Mouse (Mus musculus): Measurements from ENCODE around the gene Dnajc1.

Gene Dnajc1

DNA sequence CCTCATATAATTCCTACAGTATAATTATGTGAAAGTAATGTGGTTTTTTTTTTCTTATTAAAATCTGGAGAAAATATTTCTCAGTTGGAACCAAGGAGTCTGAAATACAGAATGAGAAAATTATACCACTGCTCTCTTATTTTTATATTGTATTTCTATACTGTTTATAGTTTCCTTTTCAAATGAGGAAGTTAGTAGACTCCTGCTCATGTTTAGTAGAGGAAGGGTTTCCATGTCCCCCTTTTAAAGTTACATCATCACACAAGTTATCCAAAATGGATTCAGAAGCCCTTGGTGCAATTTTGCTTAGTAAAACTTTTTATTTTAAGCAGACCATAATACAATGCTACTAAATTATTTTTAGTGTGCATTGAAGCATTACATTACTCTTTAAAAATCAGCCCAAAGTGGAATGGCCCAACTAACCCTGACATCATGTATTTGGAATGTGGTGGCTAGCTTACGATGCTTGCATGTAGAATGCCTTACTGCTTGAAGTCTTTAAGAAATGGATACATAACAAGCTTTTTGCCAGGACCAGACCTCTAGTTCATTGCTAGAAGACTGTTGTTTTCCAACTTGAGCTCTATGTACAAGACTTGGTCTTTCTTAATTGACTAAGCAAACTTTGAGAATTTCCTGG, 190.7 kb downstream of the Dnajc1 start:
- in situ Hi-C loops (cut with MseI, MboI): loop anchor here in 1 of 2 experiments (10.0 kb wide), 1 partner anchor 177 kb away; no protein-coding TSS in a partner anchor

DNA sequence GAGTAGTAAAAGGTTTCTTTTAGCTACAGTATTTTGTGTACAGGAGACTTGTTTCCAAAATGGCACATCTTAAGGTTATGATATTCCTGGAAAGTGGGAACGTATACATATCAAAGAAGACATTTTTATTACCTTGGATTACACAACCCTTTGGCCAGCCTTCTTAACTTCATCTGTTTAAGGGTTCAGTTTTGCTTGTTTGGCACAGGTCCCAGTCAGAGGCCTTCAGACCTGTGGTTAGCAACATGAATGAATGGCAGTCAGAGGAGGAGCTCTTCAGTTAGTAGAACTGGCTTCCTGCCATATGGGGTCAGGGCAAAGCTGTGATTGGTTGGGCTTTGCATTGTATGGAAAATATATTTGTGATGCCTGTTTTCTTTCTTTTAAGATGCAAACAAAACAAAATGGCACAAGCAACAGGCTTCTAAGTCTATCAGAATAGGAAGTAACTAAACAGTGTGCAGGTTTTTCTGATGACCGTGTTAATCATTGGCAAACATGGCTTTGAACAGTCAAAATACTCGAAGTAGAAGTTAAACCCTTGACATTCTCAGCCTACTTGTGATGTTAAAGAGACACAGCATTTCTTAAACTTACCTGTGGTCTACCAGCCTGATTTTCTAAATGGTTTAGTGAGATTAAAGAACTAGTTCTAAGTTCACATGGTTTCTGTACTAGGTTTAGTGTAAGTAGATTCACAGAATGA, 196.8 kb downstream of the Dnajc1 start:
- in situ Hi-C loops (cut with MseI, MboI): no loop called here

- in situ Hi-C loops (cut with MseI, MboI): no loop called here
Observed at GRCm38 (mm10) chr2:18195285-18195684, 197.3 kb downstream of the Dnajc1 start.

GRCm38 (mm10) chr2:18188367-18188766, 204.3 kb downstream of the Dnajc1 start:
- in situ Hi-C loops (cut with MseI, MboI): no loop called here

- in situ Hi-C loops (cut with MseI, MboI): no loop called here
Observed at GRCm38 (mm10) chr2:18183079-18183478, 209.6 kb downstream of the Dnajc1 start.

GRCm38 (mm10) chr2:18181631-18182030, 211.0 kb downstream of the Dnajc1 start:
- in situ Hi-C loops (cut with MseI, MboI): no loop called here

- in situ Hi-C loops (cut with MseI, MboI): no loop called here
Observed at GRCm38 (mm10) chr2:18180323-18180722, 212.3 kb downstream of the Dnajc1 start.

DNA sequence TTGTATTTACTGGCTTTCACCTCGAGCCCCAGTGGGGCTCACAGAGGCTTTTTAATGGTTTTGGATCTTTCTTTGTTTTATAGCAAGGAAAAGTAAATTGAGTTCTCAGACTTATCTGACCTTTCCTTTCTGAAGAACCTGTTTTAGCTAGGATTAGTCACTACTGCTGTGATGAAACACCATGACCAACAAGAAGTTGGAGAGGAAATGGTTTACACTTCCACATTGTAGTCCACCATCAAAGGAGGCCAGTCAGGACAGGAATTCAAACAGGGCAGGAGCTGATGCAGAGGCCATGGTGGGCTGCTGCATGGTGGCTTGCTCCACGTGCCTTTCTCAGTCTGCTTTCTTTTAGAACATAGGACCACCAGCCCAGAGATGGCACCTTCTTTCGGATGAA, 216.4 kb downstream of the Dnajc1 start:
- in situ Hi-C loops (cut with MseI, MboI): no loop called here

GRCm38 (mm10) chr2:18175234-18175633, 217.4 kb downstream of the Dnajc1 start:
- in situ Hi-C loops (cut with MseI, MboI): no loop called here

DNA sequence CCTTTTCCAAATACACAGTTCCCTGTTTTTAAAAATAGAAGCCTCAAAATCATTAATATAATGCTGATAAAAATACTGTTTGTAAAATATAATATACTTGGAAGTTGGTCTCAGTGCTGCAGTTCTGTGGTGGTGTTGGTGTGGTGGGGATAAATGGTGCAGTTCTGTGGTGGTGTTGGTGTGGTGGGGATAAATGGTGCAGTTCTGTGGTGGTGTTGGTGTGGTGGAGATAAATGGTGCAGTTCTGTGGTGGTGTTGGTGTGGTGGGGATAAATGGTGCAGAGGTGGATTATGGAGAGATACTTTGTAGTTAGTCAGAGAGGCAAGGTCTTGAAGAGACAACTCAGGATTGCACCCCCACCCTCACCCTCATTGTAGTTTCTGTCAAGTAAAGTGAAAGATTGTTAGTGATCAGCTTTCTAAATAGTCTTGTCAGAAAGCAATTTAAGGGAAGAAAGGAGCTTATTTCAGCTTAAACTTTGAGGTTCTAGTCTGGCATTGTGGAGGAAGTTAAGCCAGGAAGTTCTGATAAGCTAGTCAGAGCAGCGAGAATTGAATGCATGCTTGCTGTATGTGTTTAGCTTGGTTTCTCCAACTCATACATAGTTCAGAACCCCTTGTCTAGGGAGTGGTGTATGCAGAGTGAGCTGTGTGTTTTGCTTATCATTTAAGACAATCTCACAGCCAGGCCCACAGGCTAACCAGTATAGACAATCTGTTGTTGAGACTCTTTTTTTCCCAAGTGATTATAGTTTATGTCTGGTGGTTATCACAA, 223.3 kb downstream of the Dnajc1 start:
- in situ Hi-C loops (cut with MseI, MboI): no loop called here

GRCm38 (mm10) chr2:18165511-18165910, 227.1 kb downstream of the Dnajc1 start:
- in situ Hi-C loops (cut with MseI, MboI): no loop called here

DNA sequence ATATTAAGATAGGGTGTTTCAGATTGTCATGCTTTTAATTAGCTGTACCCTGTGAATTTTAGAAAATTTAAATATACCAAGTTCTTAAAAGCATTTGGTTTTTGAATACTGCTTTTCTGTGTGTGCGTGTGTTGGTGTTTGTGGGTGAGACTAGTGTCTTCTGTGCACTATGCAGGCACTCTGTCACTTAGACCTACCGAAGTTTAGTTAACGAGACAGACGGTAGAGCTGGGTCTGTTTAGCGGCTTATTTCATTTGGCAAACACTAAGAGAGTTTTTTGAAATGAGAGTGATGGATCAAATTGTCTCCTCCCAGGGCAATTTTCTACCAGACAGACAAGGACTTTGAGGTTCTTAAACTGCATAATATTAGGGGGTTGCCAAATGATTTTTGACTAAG, 231.6 kb downstream of the Dnajc1 start:
- in situ Hi-C loops (cut with MseI, MboI): no loop called here

DNA sequence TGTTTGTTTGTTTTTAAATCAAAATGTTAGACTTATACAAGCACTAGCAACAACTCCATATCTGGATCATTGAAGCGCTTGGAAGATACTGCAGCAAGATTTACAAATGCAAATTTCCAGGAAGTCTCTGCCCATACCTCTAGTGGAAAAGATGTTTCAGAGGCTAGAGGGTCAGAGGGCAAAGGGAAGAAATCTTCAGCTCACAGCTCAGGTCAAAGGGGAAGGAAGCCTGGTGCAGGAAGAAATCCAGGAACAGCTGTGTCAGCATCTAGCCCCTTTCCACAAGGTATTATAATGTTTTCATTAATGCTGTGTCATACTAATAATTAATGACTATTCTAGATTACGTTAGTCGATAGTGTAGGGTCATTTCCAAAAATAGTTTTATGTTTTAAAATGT, 233.2 kb downstream of the Dnajc1 start:
- in situ Hi-C loops (cut with MseI, MboI): no loop called here

- in situ Hi-C loops (cut with MseI, MboI): no loop called here
Observed at GRCm38 (mm10) chr2:18156131-18156530, 236.5 kb downstream of the Dnajc1 start.
